In genomic region chr19:33589626-33590302, GRCm38 (mm10) we compare ENCODE assay signal across 8 mouse cellular contexts. TPM values are rescaled to one million over a fixed set of nuclear protein-coding genes. Genes with fewer than 3 reads are reported as not detected.
DNase-seq lines count a peak whose midpoint lies in the region; ATAC-seq and TF ChIP-seq lines count a peak whose summit lies in the region.
"Not testable (repeated sequence)": the region's sequence is repeated elsewhere in the genome, so short reads cannot be mapped to it uniquely, and the experiment has no call there.

No protein-coding gene starts in this region.

- not testable (repeated sequence) for H3K9ac ChIP-seq in ES-Bruce4 (ENCODE audit: low read depth, poor library complexity, severe bottlenecking)
- peak overlapping the region; percentile 30; the same call in 1 of the 2 replicates for H3K9ac ChIP-seq in liver, embryonic 15.5 days
- H3K9ac ChIP-seq in neural tube, embryonic 12.5 days = 0 out of 2 replicates have a peak overlapping the region, but pooled peaks have one; percentile 33
- H3K9ac ChIP-seq in stomach, embryonic 16.5 days (ENCODE audit: low read length) = peak overlapping the region; percentile 63

- H3K4me1 ChIP-seq in ES-Bruce4 (ENCODE audit: control insufficient read depth, insufficient read depth, low read length); liver, embryonic 15.5 days (replicated peaks); neural tube, embryonic 12.5 days; stomach, embryonic 16.5 days (ENCODE audit: control insufficient read depth, insufficient read depth, low read length): not testable (repeated sequence)

- DNase-seq in cerebellum, adult 9-10 months = peak; percentile 73
- DNase-seq in forelimb bud, embryonic 11.5 days (ENCODE audit: low read depth, low spot score) = peak; percentile 43
- DNase-seq in heart, postnatal 36 days = peak; percentile 48 to 78
- peak; percentile 47 for DNase-seq in layer of hippocampus, adult 11-12 months (ENCODE audit: low spot score)

- H3K27me3 ChIP-seq in ES-Bruce4 (ENCODE audit: control insufficient read depth, insufficient read depth, low read length, poor library complexity, severe bottlenecking); liver, embryonic 15.5 days; neural tube, embryonic 12.5 days (replicated peaks); stomach, embryonic 16.5 days (ENCODE audit: control insufficient read depth, insufficient read depth, low read length): not testable (repeated sequence)

- not testable (repeated sequence) for TF ChIP-seq CTCF in ES-Bruce4 (IDR thresholded peaks at IDR 0.05; ENCODE audit: low read depth, low read length)

- intact Hi-C loops in heart, postnatal 36 days (cut with DNase I) = loop anchor here (10.0 kb wide), 2 partner anchors 175 to 195 kb away; partner anchors contain the start of genes Lipo3 and Rnls

- ATAC-seq in liver, embryonic 15.5 days (ENCODE audit: insufficient read depth) = peak; percentile 84
- peak; percentile 100 for ATAC-seq in neural tube, embryonic 12.5 days (ENCODE audit: low FRiP score, low read depth)
- peak; percentile 97 for ATAC-seq in stomach, embryonic 16.5 days (ENCODE audit: insufficient read depth, low FRiP score)

- not testable (repeated sequence) for H3K9me3 ChIP-seq in ES-Bruce4 (replicated peaks; ENCODE audit: control insufficient read depth, insufficient read depth, low read length, poor library complexity, severe bottlenecking); liver, embryonic 15.5 days (replicated peaks); neural tube, embryonic 12.5 days; stomach, embryonic 16.5 days (replicated peaks; ENCODE audit: control insufficient read depth, low read length)

- peak overlapping the region; percentile 63 for H3K4me2 ChIP-seq in liver, embryonic 15.5 days
- H3K4me2 ChIP-seq in neural tube, embryonic 12.5 days (replicated peaks) = peak overlapping the region; percentile 51
- peak overlapping the region; percentile 57 for H3K4me2 ChIP-seq in stomach, embryonic 16.5 days (ENCODE audit: low read depth, low read length)

- not testable (repeated sequence) for TF ChIP-seq EP300 in ES-Bruce4 (IDR thresholded peaks at IDR 0.05; ENCODE audit: insufficient read depth, low read depth, low read length)

- 3% methylated on average over 10 of the region's 38 CpGs for WGBS in liver, embryonic 15.5 days (ENCODE audit: insufficient replicate concordance)
- 2% methylated on average over 11 of the region's 38 CpGs for WGBS in neural tube, embryonic 12.5 days
- WGBS in stomach, embryonic 16.5 days = 4% methylated on average over 10 of the region's 38 CpGs

- not testable (repeated sequence) for H3K36me3 ChIP-seq in ES-Bruce4 (ENCODE audit: control insufficient read depth, insufficient read depth, low read length, poor library complexity, severe bottlenecking); liver, embryonic 15.5 days (replicated peaks); neural tube, embryonic 12.5 days; stomach, embryonic 16.5 days (ENCODE audit: control insufficient read depth, insufficient read depth, low read length)

- H3K27ac ChIP-seq in ES-Bruce4 (ENCODE audit: insufficient read depth, low read length); liver, embryonic 15.5 days (replicated peaks); neural tube, embryonic 12.5 days; stomach, embryonic 16.5 days (ENCODE audit: low read length): not testable (repeated sequence)

- TF ChIP-seq POLR2A in ES-Bruce4 (IDR thresholded peaks at IDR 0.05; ENCODE audit: insufficient read depth, low read length) = not testable (repeated sequence)

- peak overlapping the region; percentile 43 for H3K4me3 ChIP-seq in ES-Bruce4 (ENCODE audit: low read depth, low read length)
- H3K4me3 ChIP-seq in liver, embryonic 15.5 days (replicated peaks) = peak overlapping the region; percentile 44
- H3K4me3 ChIP-seq in neural tube, embryonic 12.5 days = peak overlapping the region; percentile 34
- peak overlapping the region; percentile 45 for H3K4me3 ChIP-seq in stomach, embryonic 16.5 days (replicated peaks; ENCODE audit: low read length)

RNA-seq across cellular contexts. Expression of gene Gm8978, which starts 35.3 kb away (rescaled TPM):
- polyA plus RNA-seq in ES-Bruce4 (2011; ENCODE audit: insufficient read depth, insufficient read length, low read depth, missing spikeins) = not detected in 2 replicates
- total RNA-seq in heart, postnatal 36 days (2021) = not detected
- polyA plus RNA-seq in liver, embryonic 15.5 days (2015; fragmentation: Nextera tagmentation; extraction: Ambion mirVana) = not detected in 2 replicates
- not detected in 2 replicates for polyA plus RNA-seq in neural tube, embryonic 12.5 days (2016; fragmentation: Nextera tagmentation; extraction: Ambion mirVana)
- polyA plus RNA-seq in stomach, embryonic 16.5 days (2015; fragmentation: Nextera tagmentation; extraction: Ambion mirVana) = not detected in 2 replicates
